Mouse (Mus musculus) stomach, embryonic 16.5 days (tissue): ENCODE data around the gene Gm49373. TPM values are rescaled to one million over a fixed set of nuclear protein-coding genes. Genes with fewer than 3 reads are reported as not detected.
A peak's percentile ranks its signal among the peaks of the same experiment; 100 is the strongest.

ENCODE experiments used
- ATAC-seq: fragments of 200-750 bp; cut with Nextera tagmentation; 2 replicates; pipeline ENCODE4 v1.8.0; 2017; ENCODE audit warnings: moderate number of reproducible peaks, moderate TSS enrichment; ENCODE audit not compliant: insufficient read depth, low FRiP score
- H3K27ac ChIP-seq: fragments of 300-500 bp; sonication (generic); 2 replicates; pipeline ENCODE4 v1.5.1; 2014; ENCODE audit warnings: low read length
- H3K27me3 ChIP-seq: fragments of 300-500 bp; sonication (generic); 2 replicates; pipeline ENCODE4 v1.6.1; 2014; ENCODE audit warnings: low read length, control low read depth, mixed read lengths; ENCODE audit not compliant: control insufficient read depth, insufficient read depth
- H3K36me3 ChIP-seq: fragments of 300-500 bp; sonication (generic); 2 replicates; pipeline ENCODE4 v1.6.1; 2014; ENCODE audit warnings: low read length; ENCODE audit not compliant: control insufficient read depth, insufficient read depth
- H3K4me1 ChIP-seq: fragments of 300-500 bp; sonication (generic); 2 replicates; pipeline ENCODE4 v1.6.1; 2014; ENCODE audit warnings: low read length, control low read depth, mixed read lengths; ENCODE audit not compliant: control insufficient read depth, insufficient read depth
- H3K4me2 ChIP-seq: fragments of 300-500 bp; sonication (generic); 2 replicates; pipeline ENCODE4 v1.6.1; 2014; ENCODE audit warnings: low read depth, low read length, mixed read lengths
- H3K4me3 ChIP-seq: fragments of 300-500 bp; sonication (generic); replicated peaks from 2 replicates; pipeline ENCODE4 v1.5.1; 2014; ENCODE audit warnings: mild to moderate bottlenecking, low read length
- H3K9ac ChIP-seq: fragments of 300-500 bp; sonication (generic); 2 replicates; pipeline ENCODE4 v1.6.1; 2014; ENCODE audit warnings: low read length
- H3K9me3 ChIP-seq: fragments of 300-500 bp; sonication (generic); replicated peaks from 2 replicates; pipeline ENCODE4 v1.6.1; 2016; ENCODE audit warnings: low read length, control low read depth; ENCODE audit not compliant: control insufficient read depth
- WGBS: fragments of 180-500 bp; shearing (Covaris S2); extraction: QIAGEN DNeasy Blood & Tissue Kit; methylation state at CpG from one replicate; pipeline ENCODE4 v1.1.7; 2014; 5-methylcytosine and 5-hydroxymethylcytosine counted together
- polyA plus RNA-seq: library from polyadenylated mRNA; unstranded; fragments of >200 nt; fragmentation: Nextera tagmentation; extraction: Ambion mirVana; gene quantifications from 2 replicates; pipeline ENCODE4 v1.2.1, GENCODE M21; 2015

Gene Gm49373
- polyA plus RNA-seq, 1 experiment from 2014 or later, result 0.49 TPM

DNA sequence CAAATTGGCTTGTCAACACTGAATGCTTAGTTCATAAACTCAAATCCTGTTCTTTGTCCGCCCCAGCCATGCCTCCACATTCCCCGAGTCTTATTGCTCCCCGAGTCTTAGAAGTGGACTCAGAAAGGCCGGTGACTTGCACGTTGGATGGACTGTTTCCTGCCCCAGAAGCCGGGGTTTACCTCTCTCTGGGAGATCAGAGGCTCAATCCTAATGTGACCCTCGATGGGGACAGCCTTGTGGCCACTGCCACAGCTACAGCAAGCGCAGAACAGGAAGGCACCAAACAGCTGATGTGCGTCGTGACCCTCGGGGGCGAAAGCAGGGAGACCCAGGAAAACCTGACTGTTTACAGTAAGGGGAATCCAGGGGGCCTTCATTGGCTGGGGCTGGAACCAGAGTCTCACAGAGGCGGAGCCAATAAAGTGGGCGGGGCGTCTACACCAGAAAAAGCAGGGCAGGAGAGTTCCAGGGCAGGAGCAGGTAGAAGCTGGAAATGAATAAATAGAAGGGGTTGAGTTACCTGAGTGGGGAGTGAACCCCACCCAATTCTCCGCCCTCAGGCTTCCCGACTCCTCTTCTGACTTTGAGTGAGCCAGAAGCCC, 38.3 kb downstream of the Gm49373 start:
- H3K4me1 ChIP-seq, result peaks cover 32% of the 10 kb centered on the region
- ATAC-seq, result no peak
- H3K4me2 ChIP-seq, result no peak overlapping the region
- no peaks in the 10 kb centered on the region for H3K36me3 ChIP-seq
- no peak overlapping the region for H3K9ac ChIP-seq
- no peaks in the 10 kb centered on the region; the same call in 1 of the 2 replicates for H3K9me3 ChIP-seq
- H3K4me3 ChIP-seq, result no peak overlapping the region
- peaks cover 75% of the 10 kb centered on the region for H3K27me3 ChIP-seq
- H3K27ac ChIP-seq, result no peak overlapping the region
- 5% methylated on average over 17 of the region's 17 CpGs for WGBS

DNA sequence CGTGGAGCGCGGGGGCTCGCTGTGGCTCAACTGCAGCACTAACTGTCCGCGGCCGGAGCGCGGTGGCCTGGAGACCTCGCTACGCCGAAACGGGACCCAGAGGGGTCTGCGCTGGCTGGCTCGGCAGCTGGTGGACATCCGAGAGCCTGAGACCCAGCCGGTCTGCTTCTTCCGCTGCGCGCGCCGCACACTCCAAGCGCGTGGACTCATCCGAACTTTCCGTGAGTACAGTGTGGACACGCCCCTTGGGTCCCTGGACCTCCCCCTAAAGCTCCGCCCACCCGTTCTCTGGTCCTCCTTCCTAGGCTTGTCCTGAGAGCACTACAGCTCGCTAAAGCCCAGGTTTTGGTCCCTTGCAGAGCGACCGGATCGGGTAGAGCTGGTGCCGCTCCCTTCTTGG, 39.8 kb downstream of the Gm49373 start:
- Histone ChIP-seq H3K4me3 (peak overlapping the region; percentile 54), H3K36me3 (no peaks in the 10 kb centered on the region), H3K27ac (no peak overlapping the region), H3K27me3 (peaks cover 69% of the 10 kb centered on the region), H3K9ac (peak overlapping the region; percentile 64), H3K9me3 (no peaks in the 10 kb centered on the region), H3K4me1 (peaks cover 37% of the 10 kb centered on the region), H3K4me2 (peak overlapping the region; percentile 97)
- under 1% methylated on average over 34 of the region's 34 CpGs for WGBS
- peak; percentile 77 for ATAC-seq

GRCm38 (mm10) chr9:21032491-21032890, 40.4 kb downstream of the Gm49373 start:
- peaks cover 62% of the 10 kb centered on the region for H3K27me3 ChIP-seq
- WGBS, result 2% methylated on average over 7 of the region's 7 CpGs
- peaks cover 36% of the 10 kb centered on the region for H3K4me1 ChIP-seq
- H3K9me3 ChIP-seq, result no peaks in the 10 kb centered on the region
- no peak for ATAC-seq
- H3K9ac ChIP-seq, result peak overlapping the region; percentile 64; the same call in 1 of the 2 replicates
- H3K36me3 ChIP-seq, result no peaks in the 10 kb centered on the region
- H3K27ac ChIP-seq, result no peak overlapping the region
- H3K4me3 ChIP-seq, result peak overlapping the region; percentile 54
- peak overlapping the region; percentile 97 for H3K4me2 ChIP-seq

DNA sequence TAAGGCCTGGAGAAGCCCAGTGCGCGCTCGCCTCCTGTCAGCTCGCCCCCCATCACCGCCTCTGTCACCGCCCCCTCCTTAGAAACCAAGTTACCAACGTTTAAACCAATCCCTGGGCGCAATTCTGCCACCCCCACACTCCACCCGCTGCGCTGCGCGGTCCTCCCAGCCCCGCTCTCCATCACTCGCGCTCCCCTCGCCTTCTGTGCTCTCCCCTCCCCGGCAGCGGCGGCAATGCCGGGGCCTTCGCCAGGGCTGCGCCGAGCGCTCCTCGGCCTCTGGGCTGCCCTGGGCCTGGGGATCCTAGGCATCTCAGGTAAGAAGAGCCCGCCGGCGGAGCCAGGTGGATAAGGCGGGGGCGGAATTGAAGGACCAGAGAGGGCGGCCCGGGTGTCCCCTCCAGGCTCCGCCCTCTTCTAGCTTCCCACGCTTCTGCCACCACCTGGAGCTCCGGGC, 41.0 kb downstream of the Gm49373 start, which contains the start of gene Icam5:
Gene Icam5, plus strand, starts transcription at position 178 of the 456 bp plus-strand sequence.
- Histone ChIP-seq H3K27ac (peak within 1 kb of the TSS; percentile 56), H3K4me1 (peaks cover 31% of the 10 kb centered on the region), H3K27me3 (peaks cover 57% of the 10 kb centered on the region), H3K4me3 (peak within 1 kb of the TSS; percentile 54), H3K4me2 (peak within 1 kb of the TSS; percentile 97), H3K36me3 (no peaks in the 10 kb centered on the region), H3K9me3 (no peaks in the 10 kb centered on the region), H3K9ac (peak within 1 kb of the TSS; percentile 64)
- ATAC-seq, result no peak
- under 1% methylated on average over 35 of the region's 35 CpGs for whole genome bisulfite sequencing

- H3K36me3 ChIP-seq, result no peaks in the 10 kb centered on the region
- H3K9me3 ChIP-seq, result no peaks in the 10 kb centered on the region
- peaks cover 52% of the 10 kb centered on the region for H3K27me3 ChIP-seq
- peak overlapping the region; percentile 54 for H3K4me3 ChIP-seq
- H3K4me1 ChIP-seq, result peaks cover 28% of the 10 kb centered on the region
- under 1% methylated on average over 36 of the region's 36 CpGs for WGBS
- peak overlapping the region; percentile 49 for H3K9ac ChIP-seq
- peak; percentile 25 for ATAC-seq
- H3K27ac ChIP-seq, result peak overlapping the region; percentile 56
- peak overlapping the region; percentile 97 for H3K4me2 ChIP-seq
Observed at GRCm38 (mm10) chr9:21031251-21031895, 41.5 kb downstream of the Gm49373 start.

DNA sequence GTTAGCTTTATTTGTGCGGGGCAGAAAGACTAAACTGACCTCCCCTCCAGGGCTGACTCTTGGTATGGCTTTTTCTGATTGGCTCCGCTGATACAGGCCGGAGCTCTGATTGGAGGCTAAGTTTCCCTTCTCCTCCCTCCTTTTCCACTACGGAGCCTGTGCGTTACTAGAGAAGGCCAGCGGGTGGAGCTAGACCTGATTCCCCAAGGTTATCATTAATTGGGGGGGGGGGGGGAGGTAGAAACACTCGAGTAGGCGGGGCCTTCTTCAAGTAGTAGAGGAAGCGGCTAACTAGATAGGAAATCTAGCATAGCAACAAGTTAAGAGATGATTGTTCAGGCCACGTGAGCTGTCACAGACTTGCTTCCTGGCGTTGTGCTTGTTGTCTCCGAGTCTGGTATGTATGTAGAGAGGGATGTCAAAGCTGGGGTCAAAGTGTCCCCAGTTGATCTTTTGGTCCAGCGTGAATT, 42.1 kb downstream of the Gm49373 start:
- Histone ChIP-seq H3K27ac (peak overlapping the region; percentile 56), H3K27me3 (peaks cover 46% of the 10 kb centered on the region), H3K9ac (peak overlapping the region; percentile 49; the same call in 1 of the 2 replicates), H3K36me3 (no peaks in the 10 kb centered on the region), H3K4me3 (peak overlapping the region; percentile 54), H3K4me1 (peaks cover 28% of the 10 kb centered on the region), H3K4me2 (peak overlapping the region; percentile 97), H3K9me3 (no peaks in the 10 kb centered on the region)
- peak; percentile 74; the same call in 1 of the 2 replicates for ATAC-seq
- 0% methylated on average over 13 of the region's 13 CpGs for WGBS

DNA sequence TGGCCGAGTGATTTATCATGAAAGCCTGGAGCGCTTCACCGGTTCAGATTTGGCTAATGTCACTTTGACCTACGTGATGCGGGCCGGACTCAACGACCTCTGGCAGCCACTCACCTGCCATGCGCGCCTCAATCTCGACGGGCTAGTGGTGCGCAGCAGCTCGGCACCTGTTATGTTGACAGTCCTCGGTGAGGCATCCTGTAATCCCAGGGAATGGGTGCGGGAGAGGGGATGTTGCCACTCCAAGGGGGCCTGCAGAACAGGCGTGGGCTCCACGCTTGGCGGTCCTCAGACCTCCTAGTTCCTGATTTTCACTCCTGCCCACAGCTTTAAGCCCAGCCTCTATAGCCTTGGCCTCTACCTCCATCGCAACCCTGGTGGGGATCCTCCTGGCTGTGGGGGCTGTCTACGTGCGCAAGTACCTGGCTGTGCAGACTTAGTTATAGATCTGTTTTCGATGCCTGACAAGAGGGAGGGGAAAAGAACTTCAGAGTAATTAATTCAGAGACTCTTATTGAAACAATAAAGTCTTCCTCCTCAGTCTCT, 42.8 kb downstream of the Gm49373 start:
- 17% methylated on average over 22 of the region's 22 CpGs for WGBS
- ATAC-seq, result no peak

GRCm38 (mm10) chr9:21029291-21030054, 43.4 kb downstream of the Gm49373 start, which contains the start of gene Icam4:
Gene Icam4 (plus strand): TSS chr9:21029373.
- Histone ChIP-seq H3K9me3 (no peaks in the 10 kb centered on the region), H3K27me3 (peaks cover 33% of the 10 kb centered on the region), H3K4me2 (peak within 1 kb of the TSS; percentile 97), H3K4me1 (peaks cover 31% of the 10 kb centered on the region), H3K27ac (no peak within 1 kb of the TSS), H3K4me3 (peak within 1 kb of the TSS; percentile 54), H3K36me3 (no peaks in the 10 kb centered on the region), H3K9ac (peak within 1 kb of the TSS; percentile 65)
- 0 out of 2 replicates have a peak, but pooled peaks have one; percentile 19 for ATAC-seq
- WGBS, result 2% methylated on average over 37 of the region's 37 CpGs

More for the DNA sequence above, 42.8 kb downstream of the Gm49373 start:
- Histone ChIP-seq H3K4me1 (peaks cover 31% of the 10 kb centered on the region), H3K4me2 (peak overlapping the region; percentile 97), H3K9me3 (no peaks in the 10 kb centered on the region), H3K27ac (no peak overlapping the region), H3K27me3 (peaks cover 40% of the 10 kb centered on the region), H3K4me3 (peak overlapping the region; percentile 54), H3K9ac (no peak overlapping the region), H3K36me3 (no peaks in the 10 kb centered on the region)
